Mouse (Mus musculus): ENCODE data around the gene Sirpa. TPM values are rescaled to one million over a fixed set of nuclear protein-coding genes. Genes with fewer than 3 reads are reported as not detected.

Sirpa gene
- total RNA-seq, 4 experiments from 2014 or later: 4.0 to 9.7 (median 5.3) TPM

DNA sequence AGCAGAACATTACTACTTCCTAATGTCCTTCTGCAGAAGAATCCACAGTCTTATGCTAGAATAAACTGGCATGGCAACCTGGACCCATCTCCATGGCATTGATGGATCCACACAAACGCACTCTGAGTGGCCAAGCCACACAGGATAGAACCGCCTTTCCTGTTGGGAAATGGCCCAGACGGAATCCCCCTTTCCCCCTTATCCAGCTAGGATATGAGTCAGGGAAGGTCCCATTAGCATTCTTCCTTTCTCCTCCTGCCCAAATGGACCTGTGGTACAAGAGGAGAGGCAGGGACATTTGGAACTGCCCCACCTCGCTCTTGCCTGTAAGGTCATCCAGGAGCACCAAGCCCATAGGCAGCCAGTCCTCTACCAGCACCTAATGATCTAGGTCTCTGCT is 10.4 kb upstream of the Sirpa start:
- DNase-seq (ENCODE audit: low spot score in 2 of 2): no peak

DNA sequence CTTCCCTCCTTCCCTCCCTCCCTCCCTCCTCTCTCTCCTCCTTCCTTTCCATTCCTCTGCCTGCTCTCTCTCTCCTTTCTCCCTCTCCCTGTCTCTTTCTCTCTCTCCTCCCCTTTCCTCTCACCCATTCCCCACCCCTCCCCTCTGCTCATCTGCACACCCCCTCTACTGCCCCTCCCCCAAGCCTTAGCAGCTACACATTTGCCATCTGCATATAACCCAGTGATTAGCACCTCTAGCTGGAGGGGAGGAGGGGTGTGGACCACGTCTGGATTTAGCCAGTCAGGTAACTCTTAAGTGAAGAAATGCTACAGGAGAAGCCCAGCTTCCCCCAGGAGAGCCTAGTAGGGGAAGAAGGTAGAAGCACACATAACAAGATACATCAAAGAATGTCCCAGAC is 7.7 kb upstream of the Sirpa start:
- no peak for DNase-seq (ENCODE audit: low spot score in 2 of 2)

- no peak for DNase-seq (ENCODE audit: low spot score in 2 of 2)
These were observed 6.6 kb upstream of the Sirpa start for GRCm38 (mm10) chr2:129585904-129586514.

- no peak for DNase-seq (ENCODE audit: low spot score in 2 of 2)
These were observed 5.4 kb upstream of the Sirpa start for GRCm38 (mm10) chr2:129587241-129587640.

- no peak for DNase-seq (ENCODE audit: low spot score in 2 of 2)
These were observed 4.8 kb upstream of the Sirpa start for GRCm38 (mm10) chr2:129587825-129588251.

DNA sequence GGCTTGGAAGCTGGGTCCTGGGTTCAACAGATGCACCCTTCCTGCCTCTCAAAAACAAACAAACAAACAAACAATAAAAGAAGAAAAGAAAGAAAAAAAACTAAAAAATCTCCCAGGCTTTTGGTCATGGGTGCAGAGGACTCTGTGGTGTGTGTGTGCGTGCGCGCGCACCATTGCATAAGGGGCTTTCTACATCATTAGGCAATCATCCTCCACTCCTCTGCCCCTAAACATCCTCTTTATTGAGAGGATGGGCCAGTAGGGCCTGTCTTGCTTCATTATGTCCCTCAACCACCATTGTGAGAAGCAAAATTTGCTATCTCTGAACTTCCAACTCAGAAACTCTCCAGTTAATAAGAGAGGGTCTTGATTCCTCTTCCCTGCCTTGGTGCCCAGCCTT is 738 bp upstream of the Sirpa start:
- no peak for DNase-seq (ENCODE audit: low spot score in 2 of 2)

DNA sequence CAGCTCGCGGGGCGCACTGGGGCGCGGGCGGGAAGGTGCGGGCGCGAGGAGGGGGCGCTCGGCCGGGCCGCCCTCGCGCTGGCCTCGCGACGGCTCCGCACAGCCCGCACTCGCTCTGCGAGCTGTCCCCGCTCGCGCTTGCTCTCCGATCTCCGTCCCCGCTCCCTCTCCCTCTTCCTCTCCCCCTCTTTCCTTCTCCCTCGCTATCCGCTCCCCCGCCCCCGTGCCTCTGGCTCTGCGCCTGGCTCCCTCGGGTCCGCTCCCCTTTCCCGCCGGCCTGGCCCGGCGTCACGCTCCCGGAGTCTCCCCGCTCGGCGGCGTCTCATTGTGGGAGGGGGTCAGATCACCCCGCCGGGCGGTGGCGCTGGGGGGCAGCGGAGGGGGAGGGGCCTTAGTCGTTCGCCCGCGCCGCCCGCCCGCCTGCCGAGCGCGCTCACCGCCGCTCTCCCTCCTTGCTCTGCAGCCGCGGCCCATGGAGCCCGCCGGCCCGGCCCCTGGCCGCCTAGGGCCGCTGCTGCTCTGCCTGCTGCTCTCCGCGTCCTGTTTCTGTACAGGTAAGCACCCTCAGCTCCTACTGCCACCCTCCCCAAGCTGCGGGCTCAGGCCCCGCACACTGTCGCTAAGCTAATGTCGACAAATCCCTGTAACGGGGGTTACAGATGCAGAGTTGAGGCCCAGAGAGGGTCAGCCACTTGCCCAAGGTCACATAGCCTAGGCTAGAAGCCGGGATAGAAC is 673 bp downstream of the Sirpa start:
- DNase-seq (ENCODE audit: low spot score in 2 of 2): peak; percentile 70 to 74

- no peak for DNase-seq (ENCODE audit: low spot score in 2 of 2)
These were observed 1.3 kb downstream of the Sirpa start for GRCm38 (mm10) chr2:129593876-129594421.

DNA sequence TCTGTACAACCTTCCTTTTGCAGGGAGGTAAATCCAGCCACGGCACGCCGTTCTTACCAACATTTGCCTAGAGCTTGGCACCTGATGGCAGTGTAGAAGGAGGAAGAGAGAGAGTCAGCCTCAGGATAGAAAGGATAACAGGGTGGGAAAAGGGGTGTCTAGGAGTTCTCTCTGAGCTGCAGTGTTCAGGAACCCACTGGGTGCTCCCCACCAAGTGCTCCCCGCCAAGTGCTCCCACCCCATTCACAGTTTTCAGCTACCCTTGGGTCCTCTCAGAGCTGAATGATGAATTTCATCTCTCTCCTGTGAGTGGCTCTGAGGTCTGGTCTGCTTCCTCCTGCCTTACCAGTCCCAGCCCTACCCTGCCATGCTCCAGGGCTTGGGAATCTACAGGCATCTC is 1.9 kb downstream of the Sirpa start:
- DNase-seq (ENCODE audit: low spot score in 2 of 2): no peak

GRCm38 (mm10) chr2:129595206-129595605 is 2.6 kb downstream of the Sirpa start:
- no peak for DNase-seq (ENCODE audit: low spot score in 2 of 2)

DNA sequence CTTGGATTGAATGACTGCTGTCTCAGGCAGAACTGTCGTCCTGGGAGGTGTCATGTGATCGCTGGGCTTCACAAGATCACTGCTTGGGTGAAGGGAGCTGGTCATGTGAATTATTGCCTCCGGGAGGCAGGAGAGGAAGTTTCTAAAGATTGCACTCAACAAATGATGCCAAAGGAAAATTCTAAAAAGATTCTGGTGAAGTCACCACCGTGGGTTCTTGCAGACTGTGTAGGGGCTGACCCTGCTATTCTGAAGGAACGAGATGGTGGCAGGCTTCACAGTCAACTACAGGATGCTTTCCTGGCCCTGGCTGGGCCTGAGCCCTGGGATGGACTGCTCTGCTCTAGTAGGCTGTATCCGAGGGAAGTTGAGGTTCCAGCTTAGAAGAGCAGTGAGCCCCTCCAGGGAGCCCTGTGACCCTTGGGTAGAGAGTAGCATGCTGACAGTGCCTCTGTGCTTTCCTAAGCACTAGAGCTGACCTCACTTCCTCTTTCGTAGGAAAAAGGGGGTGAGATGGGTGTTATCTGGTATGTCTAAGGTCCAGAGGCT is 3.1 kb downstream of the Sirpa start:
- no peak for DNase-seq (ENCODE audit: low spot score in 2 of 2)

DNA sequence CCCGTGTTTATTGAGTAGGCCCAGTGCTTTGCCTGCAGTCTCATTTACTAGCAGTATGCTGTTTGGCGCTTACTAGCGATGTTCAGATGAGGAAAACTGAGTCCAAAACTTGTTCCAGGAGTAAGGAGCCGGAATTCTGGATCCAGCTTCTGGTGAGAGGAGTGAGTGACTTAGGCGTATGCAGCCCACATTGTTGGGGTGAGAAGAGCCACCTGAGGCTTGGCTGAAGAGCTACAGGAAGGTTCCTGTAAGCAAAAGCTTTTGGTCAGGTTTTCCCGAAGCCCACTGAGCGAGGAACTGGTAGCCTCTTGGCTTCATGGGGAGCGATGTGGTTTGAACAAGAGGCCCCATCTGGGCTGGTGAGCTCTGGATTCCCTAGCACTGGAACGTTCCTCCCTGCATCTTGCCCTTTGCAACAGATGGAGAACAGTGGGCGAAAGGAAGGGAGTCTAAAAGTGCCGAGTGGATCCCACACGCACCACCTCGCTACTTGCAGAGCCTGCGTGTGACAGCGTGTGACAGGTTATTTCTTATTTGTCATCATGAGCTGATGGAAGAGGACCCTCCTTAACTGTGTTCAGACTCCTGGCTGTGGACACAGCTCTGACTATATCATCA is 4.0 kb downstream of the Sirpa start:
- DNase-seq (ENCODE audit: low spot score in 2 of 2): no peak

GRCm38 (mm10) chr2:129597581-129597980 is 4.9 kb downstream of the Sirpa start:
- DNase-seq (ENCODE audit: low spot score in 2 of 2): no peak

GRCm38 (mm10) chr2:129598094-129598493 is 5.5 kb downstream of the Sirpa start:
- DNase-seq (ENCODE audit: low spot score in 2 of 2): no peak

GRCm38 (mm10) chr2:129599231-129600084 is 6.8 kb downstream of the Sirpa start:
- DNase-seq (ENCODE audit: low spot score in 2 of 2): no peak

- DNase-seq (ENCODE audit: low spot score in 2 of 2): no peak
These were observed 8.5 kb downstream of the Sirpa start for GRCm38 (mm10) chr2:129601059-129601650.

DNA sequence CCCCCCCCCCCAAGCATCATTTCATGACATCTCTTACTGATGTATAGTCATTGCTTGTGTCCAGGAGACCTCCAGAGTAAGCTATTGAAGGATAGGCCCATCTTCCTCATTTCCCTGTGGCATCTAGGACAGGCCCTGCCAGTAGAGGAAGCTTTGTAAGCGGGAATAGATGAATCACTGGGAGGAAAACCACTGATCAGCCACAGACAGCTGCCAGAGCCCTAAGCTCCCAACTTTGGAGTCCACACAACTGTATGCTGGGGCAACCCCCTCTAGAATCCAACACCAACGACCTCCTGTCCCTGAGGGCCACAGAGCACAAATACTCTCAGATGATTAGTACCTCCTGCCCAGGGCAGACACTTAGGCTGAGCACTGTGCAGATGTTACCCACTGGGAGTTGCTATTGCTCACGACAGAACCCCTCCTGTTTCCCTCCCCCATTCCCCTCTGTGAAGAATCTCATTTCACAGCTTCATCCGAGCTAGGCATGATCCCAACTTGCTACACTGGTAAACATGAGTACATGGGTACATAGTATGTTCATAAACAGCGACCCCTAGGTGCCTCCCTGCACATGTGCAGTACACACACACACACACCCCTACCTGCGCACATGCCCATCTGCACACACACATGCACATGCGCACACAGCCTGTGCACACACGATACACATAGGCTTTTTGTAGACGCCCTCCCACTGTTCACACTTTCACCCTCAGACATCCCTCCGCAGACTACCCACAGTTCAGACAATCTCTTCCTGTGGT is 9.4 kb downstream of the Sirpa start:
- no peak for DNase-seq (ENCODE audit: low spot score in 2 of 2)

DNA sequence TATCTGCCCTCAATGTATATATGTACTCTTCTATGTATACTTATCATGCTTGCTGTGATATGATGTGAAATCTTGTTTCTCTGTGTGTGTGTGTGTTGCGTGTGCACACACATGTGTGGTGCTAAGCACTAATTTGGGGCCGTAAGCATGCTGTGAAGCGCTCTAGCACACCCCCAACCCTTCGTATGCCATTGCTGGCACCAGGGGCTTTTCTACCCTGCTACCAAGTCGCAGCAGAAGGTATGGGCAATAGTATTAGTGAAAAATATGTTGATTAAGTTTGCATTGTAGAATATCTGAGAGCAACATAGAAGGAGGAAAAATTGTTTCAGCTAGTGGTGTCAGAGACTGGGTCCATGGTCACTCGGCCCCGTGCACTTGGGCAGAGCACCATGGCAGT is 10.2 kb downstream of the Sirpa start:
- no peak for DNase-seq (ENCODE audit: low spot score in 2 of 2)

- no peak for DNase-seq (ENCODE audit: low spot score in 2 of 2)
These were observed 10.9 kb downstream of the Sirpa start for GRCm38 (mm10) chr2:129603536-129603935.

GRCm38 (mm10) chr2:129604032-129604431 is 11.4 kb downstream of the Sirpa start:
- DNase-seq (ENCODE audit: low spot score in 2 of 2): peak in 1 of 2 experiments; percentile 20

Measured in gastrocnemius, adult 8-10 months (tissue).